Mouse (Mus musculus) bone marrow macrophage, adult 2 months (primary cell): ENCODE results near the gene Clstn3.

Source experiments
- CTCF ChIP-seq: IDR thresholded peaks from 2 replicates; pipeline ENCODE4 v1.5.1; 2012; ENCODE audit warnings: low read depth, mild to moderate bottlenecking, low read length, moderate library complexity
- POLR2A ChIP-seq: IDR thresholded peaks from 2 replicates; pipeline ENCODE4 v1.6.1; 2012; ENCODE audit warnings: mild to moderate bottlenecking, low read depth, low read length, borderline replicate concordance

DNA sequence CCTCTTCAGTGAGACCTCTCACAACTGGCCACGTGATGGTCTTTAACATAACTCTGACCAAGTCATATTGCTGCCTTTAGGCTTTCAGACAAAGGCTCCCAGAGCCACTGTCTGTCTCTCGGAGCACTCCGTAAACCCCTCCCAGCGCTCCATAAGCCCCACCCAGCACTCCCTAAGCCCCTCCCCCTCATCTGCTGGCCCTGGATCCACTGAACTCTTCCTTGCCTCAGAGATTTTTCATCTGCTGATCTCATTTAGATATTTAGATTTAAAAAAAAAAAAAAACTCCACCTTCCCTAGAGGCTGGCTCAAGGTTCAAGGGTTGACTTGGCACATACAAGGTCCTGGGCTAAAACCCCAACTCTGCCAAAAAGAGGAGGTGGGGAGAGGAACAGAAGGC lies 10.8 kb downstream of the Clstn3 start:
- TF ChIP-seq CTCF, result no peak
- TF ChIP-seq POLR2A, result no peak
